Mouse (Mus musculus) thymus, adult 18-20 months (tissue): ENCODE data around the gene Thop1.
"Not testable (repeated sequence)": the region's sequence is repeated elsewhere in the genome, so short reads cannot be mapped to it uniquely, and the experiment has no call there.

Experiments
- DNase-seq, 2 experiments: peaks; one replicate each; pipeline ENCODE4 v3.0.0; 2022; ENCODE audit warnings: mixed read lengths in 2 of 2

The Thop1 gene

DNA sequence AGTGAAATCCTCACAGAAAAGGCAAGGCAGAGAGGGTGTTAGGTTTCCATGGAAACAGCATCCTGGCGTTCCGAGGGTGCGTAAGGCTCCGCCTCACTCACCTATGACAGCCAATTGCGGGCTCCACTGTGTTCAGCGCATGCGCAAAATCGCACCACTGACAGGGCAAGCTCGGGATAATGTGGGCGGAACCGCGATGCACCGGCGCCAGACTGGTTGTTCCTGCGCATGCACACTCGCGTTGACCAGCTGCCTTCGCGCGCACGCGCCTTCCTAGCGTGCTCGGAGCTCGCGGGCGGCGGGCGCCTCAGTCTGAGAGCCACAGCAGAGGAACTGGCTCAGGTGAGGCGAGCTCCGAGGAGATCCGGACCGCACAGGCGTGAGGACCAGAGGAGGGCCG lies at the start of gene Thop1:
Gene Thop1, plus strand, starts transcription at position 200 of the 400 bp plus-strand sequence.
- peak; percentile 97 to 98 for DNase-seq

DNA sequence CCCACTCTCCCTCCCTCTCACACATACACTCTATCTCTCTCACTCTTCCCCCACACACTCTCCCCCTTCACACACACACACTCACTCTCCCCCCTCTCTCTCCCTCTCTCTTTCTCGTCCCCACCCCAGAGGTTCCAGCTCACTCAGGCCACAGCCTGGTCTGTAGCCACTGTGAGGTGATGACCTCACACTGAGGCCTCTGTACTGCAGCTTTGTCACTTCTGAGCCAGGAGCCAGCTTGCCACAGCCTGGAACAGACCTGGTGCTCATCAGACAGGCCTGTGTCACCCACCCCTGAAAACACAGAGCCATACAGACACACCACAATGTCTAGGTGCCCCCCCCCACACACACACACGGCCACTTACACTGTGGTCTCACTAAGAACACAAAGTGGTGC lies 49.6 kb upstream of the Thop1 start:
- DNase-seq = no peak

DNA sequence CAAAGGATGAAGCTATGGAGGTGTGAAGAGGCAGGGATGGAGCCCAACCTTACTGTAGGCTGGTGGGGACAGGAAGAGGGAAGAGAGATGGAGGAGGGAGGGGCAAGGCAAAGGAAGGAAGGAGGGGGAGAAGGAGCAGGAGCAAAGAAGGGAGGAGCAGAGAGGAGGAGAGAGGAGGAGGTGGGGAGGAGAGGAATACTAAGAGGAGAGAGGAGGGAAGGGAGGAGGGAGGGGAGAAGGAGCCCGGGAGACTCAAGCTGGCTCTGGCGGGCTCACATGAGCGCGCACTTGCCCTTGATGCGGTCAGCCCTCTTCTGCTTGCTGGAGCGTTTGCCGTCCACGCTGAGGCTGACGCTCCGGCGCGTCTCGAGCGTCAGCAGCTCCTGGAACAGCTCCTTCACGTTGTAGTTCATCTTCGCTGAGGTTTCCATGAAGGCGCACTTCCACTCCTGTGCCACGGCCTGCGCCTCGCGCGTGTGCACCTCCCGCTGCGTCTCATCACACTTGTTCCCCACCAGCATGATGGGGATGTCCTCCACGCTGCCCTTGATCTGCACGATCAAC lies 48.2 kb upstream of the Thop1 start:
- no peak for DNase-seq

DNA sequence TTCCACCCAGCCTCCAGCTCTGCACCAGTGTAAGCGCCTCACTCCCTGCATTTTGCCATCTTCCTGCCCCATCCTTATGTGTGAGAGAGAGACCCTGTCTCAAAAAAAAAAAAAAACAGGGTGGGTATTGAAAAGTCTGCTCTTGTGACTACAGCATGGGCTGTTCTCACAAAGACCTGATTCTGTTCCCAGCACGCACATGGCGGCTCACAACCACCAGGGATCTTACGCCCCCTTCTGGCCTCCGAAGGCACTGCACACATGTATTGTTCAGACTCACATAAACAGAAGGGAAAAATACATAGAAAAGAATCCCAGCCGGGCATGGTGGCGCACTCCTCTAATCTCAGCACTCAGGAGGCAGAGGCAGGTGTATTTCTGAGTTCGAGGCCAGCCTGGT lies 47.1 kb upstream of the Thop1 start:
- no peak for DNase-seq

DNA sequence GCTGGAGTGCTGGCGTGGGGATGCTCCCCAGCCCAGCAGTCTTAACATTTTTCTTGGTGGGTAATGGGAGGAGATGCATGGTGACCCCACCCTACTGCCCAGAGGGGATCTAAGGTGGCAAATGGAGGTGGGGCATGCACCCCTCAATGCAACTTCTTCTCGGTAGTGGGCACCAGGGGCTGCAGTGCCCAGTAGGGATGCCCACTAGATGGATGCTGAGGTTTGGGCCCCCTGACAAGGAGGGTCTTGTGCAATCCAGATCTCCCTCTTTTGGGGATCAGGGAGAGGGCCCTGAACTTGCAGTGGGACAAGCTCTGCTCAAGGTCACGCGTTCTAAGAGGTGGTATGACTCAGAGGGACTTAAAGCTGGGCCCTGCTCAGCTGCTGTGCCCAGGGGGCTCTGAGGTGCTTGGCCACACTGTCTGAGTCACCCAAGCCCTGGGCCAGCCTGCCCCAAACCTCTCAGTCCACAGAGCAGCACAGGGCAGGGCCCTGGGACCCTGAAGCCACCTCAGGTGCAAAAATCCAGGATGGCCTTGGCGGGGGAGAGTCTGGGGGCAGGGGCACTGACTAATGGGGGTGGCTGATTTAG lies 45.4 kb upstream of the Thop1 start:
- DNase-seq = no peak

DNA sequence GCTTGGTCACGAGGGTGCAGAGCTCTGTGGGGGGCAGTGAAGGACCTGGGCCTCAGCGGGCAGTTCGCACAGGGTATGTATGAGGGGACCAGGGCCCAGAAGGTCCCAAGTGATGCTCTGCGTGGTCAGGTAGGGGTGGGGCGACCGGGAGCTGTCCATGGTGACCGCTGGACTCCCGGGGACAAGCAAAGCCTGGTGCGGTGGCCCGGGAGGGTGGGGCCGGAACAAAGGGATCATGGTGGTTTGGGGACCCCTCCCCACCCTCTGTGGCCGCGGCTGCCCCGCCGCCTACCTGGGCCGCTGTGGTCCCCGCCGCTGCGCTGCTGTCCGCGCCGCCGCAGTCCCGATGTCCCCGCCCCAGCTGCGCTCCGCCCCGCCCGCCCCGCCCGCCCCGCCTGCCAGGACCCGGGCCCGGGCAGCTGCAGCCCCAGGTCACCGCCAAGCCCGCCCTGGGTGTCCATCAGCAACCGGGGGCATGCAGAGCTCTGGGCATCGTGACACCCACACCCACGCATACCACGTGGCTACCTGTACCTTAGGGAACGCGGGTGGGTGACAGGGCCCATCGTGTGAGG lies 44.7 kb upstream of the Thop1 start:
- no peak for DNase-seq

DNA sequence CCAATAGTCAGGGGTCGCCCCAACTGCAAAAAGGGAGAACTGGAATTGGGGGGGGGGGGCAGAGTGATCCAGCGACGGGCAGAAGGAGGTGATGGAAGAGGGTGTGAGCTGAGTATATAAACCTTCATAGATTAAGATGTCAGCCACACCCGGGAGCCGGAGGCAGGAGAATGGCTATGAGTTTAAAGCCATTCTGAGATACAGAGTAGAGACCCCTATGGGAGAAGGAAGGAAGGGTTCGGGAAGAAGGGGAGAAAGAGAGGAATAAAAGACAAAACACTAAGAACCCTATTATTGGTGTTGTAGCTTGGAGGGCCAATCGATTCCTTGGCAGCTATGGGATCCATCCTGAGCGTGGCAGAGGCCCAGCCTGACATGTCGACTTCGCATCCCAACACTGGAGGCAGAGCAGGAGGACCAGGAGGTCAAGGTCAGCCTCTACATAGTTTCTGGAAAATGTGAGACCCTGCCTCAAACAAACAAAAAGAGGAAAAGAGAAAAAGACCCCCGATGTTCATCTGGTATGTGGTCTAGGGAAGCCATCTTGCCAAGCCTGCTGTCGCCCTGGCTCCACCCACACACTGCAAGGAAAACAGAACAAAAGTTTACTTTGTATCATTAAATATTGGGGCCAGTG lies 44.1 kb upstream of the Thop1 start, which contains the start of gene Diras1:
Gene Diras1, minus strand, starts transcription at position 24 of the 637 bp plus-strand sequence.
- no peak for DNase-seq

DNA sequence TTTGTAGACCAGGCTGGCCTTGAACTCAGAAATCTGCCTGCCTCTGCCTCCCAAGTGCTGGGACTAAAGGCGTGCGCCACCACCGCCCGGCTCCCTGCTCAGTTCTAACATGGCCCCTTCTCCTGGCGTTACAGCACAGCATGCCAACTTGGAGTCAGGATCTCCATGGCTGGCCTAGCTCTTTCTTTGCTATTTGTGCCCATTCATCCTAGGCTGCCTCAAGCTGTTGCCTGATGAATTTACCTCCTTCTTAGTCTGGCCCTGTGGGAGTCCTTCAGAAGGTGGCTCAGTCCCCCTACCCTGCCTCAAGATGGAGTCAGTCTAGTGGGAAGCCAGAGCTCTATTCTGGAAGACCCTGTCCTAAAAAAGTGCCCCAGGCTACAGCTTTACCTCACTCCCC lies 43.0 kb upstream of the Thop1 start:
- no peak for DNase-seq

DNA sequence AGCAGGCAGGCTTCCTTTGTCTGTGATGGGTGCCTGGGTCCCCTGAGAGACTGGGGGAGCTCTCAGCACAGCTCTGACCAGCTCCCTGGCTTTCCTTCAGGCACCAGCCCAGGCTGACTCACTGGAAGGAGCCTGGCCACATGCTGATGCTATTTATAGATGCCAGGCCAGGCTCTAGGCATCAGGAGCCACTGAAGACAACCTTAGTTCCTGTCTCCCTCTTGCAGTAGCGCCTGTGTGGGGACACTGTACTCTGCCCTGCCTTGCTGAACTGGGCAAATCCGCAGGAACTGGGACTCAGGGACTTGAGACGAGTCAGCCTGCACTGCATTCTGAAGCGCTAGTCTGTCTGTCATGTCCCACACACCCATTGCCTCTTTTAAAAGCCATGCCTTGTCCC lies 42.5 kb upstream of the Thop1 start:
- no peak for DNase-seq

DNA sequence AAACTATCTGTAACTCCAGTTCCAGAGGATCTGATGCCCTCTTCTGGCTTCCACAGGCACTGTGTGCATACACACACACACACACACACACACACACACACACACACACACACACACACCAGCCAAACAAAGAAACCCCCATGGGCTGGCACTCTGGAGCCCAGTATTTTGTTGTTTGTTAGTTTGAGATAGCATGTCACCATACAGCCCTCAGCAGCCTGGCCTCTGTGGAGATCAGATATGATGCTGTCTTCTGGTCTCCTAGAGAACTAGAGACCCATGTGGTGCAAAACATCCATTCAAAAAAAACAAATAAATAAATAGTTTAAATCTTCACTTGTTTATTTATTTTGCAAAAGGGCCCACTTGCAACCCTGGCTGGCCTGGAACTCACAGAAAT lies 41.6 kb upstream of the Thop1 start:
- no peak for DNase-seq

DNA sequence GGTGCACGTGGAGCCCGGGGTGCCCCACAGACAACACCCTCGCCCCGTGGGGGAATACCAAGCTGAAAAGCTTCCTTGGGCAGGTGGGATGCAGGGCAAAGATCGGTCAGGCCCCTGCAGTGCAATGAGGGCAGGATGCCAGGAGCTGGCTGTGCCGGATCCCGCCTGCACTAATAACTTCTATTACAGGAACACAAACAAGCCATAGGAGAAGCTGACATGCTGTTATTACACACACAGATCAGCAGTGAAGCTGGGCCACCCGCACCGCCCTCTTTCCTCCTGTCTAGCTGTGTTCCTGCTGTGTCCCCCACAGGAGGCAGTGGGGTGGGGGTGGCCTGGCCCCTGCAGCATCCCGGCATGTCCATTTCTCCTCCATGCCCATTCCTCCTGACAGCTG lies 40.8 kb upstream of the Thop1 start:
- no peak for DNase-seq

DNA sequence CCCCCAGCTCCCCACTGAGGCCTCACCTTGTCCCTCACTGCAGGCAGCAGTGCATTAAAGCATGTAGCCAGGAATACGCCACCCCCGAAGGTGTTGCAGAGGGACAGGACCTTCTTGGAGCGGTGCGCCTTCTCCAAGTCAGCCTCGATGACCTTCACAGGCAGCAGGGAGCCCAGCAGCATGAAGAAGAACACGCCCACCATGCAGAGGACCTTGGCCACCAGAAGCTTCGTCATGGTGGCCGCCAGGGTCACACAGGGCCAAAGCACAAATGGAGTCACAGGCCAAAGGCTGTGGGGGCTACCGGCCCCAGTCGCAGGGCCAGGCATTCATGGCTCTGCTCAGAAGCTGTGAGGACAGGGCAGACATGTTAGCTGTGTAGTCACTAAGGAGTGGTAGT lies 36.2 kb upstream of the Thop1 start:
- no peak for DNase-seq

DNA sequence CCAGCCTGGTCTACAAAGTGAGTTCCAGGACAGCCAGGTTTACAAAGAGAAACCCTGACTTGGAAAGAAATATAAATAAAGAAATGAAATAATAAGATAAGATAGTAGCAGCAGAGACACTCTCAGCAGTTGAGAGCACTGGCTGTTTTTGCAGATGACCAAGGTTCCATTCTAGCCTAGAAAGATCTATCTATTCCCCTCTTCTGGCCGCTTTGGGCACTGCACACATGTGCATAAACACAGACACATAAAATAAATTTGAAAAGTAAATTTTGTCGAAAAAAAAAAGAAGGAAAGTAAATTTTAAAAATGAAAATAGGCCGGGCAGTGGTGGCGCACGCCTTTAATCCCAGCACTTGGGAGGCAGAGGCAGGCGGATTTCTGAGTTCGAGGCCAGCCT lies 33.6 kb upstream of the Thop1 start:
- DNase-seq = no peak

DNA sequence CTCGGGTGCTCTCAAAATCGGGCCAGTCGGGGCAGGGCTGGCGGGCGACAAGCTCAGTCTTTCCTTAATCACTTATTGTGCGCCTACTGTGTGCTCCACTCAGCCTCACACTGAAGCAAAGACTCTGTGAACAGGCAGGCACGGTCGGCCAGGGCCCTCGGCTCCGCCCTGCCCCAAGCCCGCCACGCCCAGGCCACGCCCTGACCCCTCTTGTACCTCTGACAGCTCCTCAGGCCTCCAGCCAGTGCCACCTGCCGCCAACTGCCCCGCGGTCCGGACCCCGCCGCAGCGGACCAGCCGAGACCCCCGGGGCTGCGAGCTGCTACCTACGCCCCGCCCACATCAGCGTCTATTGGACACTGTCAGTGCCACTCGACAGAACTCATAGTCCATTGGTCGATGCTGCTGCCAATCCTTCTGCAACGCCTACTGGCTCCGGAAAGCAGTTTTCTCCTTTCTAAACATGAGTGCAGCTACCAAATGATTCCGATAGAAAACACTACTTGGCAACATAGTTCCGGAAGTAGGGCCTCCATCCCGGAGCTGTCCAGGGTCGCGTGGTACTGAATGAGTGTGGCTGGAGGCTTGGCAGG lies 32.8 kb upstream of the Thop1 start, which contains the start of gene Slc39a3:
Gene Slc39a3, minus strand, starts transcription at position 439 of the 593 bp plus-strand sequence.
- DNase-seq = peak; percentile 92 to 97

DNA sequence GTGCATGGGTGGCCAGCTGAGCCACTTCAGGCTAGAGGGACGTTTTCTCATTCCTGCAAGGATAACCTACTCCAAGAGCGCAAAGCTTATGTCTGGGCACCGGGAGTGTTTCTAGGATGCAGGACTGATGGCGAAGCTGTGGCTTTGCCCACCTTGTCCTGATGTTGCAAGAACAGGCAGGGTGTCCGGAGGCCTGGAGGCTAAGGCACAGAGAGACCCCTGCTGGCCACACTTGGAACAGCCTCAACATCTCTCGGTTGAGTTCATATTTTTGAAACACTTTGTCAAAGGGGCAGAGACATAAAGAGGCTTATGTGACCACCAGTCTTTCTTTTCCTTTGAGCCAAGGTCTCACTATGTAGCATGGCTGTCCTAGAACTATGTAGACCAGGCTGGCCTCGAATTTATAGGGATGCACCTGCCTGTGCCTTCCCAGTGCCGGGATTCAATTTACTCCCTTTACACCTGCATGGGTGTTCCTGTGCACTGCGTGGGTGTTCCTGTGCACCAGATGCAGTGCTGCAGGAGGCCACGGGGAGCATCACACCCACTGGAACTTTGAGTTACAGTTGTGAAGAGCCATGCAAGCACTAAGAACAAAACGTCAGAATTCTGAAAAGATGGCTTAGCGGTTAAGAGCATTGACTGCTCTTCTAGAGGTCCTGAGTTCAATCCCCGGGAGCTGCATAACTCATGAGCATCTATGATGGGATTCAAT lies 28.2 kb upstream of the Thop1 start:
- peak; percentile 38 to 54 for DNase-seq

DNA sequence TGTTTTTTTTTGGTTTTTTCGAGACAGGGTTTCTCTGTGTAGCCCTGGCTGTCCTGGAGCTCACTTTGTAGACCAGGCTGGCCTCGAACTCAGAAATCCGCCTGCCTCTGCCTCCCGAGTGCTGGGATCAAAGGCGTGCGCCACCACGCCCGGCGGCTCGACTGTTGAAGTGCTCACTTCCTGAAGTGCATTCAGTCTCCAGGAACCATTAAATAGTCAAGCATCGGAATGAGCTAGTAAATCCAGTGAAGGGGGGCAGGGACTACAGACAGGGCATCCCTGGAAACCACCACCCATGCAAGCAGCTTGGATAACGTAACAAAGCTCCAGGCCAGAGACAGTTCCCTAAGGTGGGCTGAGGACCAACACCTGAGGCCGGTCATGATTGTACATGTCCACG lies 24.6 kb upstream of the Thop1 start:
- not testable (repeated sequence) for DNase-seq

DNA sequence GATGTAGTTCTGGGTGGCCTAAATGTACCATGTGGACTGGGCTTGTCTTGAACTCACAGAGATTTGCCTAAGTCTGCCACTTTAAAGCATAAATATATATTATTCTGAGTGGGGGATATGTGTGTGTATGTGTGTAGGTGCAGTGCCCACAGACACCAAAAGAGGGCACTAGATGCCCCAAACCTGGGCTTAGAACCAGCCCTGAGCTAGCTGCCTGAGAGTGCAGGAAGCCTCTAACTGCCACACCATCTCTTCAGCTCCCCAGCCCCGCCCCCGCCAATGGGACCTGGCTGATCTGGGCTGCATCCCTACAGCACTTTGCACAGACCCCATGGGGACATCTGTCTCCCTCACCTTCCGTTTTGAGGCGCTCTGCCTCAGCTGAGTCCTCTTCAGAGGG lies 19.2 kb upstream of the Thop1 start:
- DNase-seq = no peak

DNA sequence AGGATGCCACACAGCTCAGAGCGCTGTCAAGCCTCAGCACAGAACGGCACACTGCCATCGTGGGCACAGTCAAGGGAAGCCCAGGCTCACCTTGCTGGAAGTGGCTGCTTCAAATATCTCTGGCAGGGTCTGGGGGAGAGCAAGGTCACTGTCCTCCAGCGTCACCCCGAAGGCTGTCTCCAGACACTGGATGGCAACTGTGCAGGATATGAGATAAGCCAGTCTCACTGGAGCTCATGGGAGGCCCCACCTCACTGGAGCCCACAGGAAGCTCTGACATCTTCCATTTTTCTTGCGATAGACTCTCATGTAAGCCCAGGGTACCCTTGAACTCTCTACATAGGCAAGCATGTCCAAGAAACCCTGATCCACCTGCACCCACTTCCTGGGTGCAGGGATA lies 18.7 kb upstream of the Thop1 start:
- DNase-seq = no peak

DNA sequence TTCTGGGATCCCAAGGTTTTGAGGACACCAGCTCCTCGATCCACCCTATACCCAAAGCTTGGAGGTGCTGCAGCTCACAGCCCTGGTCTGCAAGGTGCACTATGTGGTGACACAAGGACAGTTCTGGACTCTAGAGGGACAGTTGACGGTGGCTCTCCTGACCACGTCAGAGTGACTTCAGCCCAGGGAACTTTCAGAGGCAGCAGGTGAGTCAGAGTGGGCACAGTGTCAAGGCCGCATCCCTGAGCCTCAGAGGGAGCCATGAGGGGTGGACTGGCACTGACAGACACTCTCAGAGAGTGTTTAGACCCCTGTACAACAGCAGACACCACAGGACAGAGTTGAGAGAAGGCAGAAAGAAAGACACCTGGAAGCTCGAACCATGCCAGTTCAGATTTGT lies 17.3 kb upstream of the Thop1 start:
- DNase-seq = no peak

DNA sequence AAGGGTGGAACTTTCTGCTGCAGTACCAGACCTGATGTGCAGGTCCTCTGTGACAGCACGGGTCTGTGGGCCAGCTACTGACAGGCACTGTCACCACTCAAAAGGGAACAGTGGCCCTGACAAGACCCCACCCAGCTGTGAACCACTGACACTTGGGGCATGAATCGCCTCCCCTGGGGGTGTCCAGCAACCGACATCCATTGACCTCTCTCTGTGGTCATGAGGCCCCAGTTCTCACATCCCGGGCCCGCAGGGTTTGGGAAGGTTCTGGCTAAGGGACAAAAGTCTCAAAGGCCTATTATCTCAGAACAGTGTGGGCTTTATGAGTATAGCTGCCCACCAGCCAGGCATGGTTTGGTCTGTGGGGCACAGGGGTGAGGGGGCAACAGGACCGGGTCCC lies 14.7 kb upstream of the Thop1 start:
- DNase-seq = no peak

DNA sequence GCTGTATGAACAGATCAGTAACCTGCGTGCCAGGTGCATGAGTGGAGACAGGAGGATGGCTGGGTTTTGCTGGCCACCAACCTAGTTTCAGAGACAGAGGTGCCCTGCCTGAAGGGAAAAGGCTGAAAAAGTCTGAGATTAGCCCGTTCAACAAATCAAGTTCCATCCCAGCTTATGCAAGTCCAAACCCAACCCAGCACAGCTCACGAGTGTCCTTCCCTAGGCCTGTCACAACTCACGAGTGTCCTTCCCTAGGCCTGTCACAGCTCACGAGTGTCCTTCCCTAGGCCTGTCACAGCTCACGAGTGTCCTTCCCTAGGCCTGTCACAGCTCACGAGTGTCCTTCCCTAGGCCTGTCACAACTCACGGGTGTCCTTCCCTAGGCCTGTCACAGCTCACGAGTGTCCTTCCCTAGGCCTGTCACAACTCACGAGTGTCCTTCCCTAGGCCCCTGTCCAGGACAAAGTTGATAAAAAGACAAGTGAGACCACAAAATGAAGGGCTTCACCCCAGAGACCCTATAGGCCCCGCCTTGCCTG lies 14.0 kb upstream of the Thop1 start:
- not testable (repeated sequence) for DNase-seq

DNA sequence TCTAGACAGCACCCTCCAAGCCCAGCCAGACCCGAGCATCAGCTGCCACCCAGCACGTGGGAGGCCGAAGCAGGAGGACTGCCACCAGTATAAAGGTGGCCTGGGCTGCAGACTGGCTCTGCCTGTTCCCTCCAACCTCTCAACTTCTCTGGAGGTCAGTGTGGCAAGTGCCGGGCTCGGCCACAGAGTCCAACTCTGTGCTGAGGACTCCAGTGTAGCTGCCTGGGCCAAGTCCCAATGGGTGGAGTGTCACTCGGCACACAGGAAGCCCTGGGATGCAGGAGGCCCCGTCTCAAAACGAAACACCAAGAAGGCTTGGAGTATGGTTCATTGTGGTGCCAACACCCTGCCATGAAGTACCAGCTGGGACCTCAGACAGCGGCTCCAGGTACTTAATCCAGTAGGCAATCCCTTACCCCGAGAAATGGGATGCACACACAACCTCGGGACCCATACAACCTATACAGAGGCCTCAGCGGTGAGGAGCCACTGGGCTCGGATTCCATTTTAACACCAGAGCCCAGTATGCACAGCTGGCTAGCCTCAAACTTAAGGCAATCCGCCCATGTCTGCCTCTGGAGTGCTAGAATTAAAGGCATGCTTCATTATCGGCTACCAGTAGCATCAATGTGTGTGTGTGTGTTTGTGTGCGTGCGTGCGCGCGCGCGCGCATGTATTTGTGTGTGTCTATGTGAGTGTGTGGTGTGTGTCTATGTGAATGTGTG lies 12.3 kb upstream of the Thop1 start:
- no peak for DNase-seq
